Mouse (Mus musculus) limb, embryonic 15.5 days (tissue): ENCODE data around the gene Crebzf. TPM values are rescaled to one million over a fixed set of nuclear protein-coding genes. Genes with fewer than 3 reads are reported as not detected.

Experiments
- ATAC-seq: fragments of 200-750 bp; cut with Nextera tagmentation; 2 replicates; pipeline ENCODE4 v1.8.0; 2017; ENCODE audit warnings: low read depth, moderate TSS enrichment; ENCODE audit not compliant: insufficient number of reproducible peaks, low FRiP score, low TSS enrichment
- H3K27ac ChIP-seq: fragments of 300-500 bp; sonication (generic); 2 replicates; pipeline ENCODE4 v1.5.1; 2015; ENCODE audit warnings: moderate library complexity, mild to moderate bottlenecking, inconsistent platforms
- H3K27me3 ChIP-seq: fragments of 300-500 bp; sonication (generic); 2 replicates; pipeline ENCODE4 v1.6.1; 2015; ENCODE audit warnings: inconsistent platforms
- H3K36me3 ChIP-seq: fragments of 300-500 bp; sonication (generic); 2 replicates; pipeline ENCODE4 v1.6.1; 2015; ENCODE audit warnings: inconsistent platforms
- H3K4me1 ChIP-seq: fragments of 300-500 bp; sonication (generic); 2 replicates; pipeline ENCODE4 v1.6.1; 2015; ENCODE audit warnings: inconsistent platforms
- H3K4me2 ChIP-seq: fragments of 300-500 bp; sonication (generic); 2 replicates; pipeline ENCODE4 v1.6.1; 2015; ENCODE audit warnings: mild to moderate bottlenecking, inconsistent platforms
- H3K4me3 ChIP-seq: fragments of 300-500 bp; sonication (generic); 2 replicates; pipeline ENCODE4 v1.5.1; 2015; ENCODE audit warnings: mild to moderate bottlenecking, inconsistent platforms
- H3K9ac ChIP-seq: fragments of 300-500 bp; sonication (generic); 2 replicates; pipeline ENCODE4 v1.6.1; 2015; ENCODE audit warnings: inconsistent platforms
- H3K9me3 ChIP-seq: fragments of 300-500 bp; sonication (generic); 2 replicates; pipeline ENCODE4 v1.6.1; 2016; ENCODE audit warnings: inconsistent platforms
- WGBS: fragments of 180-500 bp; shearing (Covaris S2); methylation state at CpG from one replicate; pipeline ENCODE4 v1.1.7; 2015; 5-methylcytosine and 5-hydroxymethylcytosine counted together
- polyA plus RNA-seq: library from polyadenylated mRNA; unstranded; fragments of >200 nt; fragmentation: Nextera tagmentation; extraction: Ambion mirVana; gene quantifications from 2 replicates; pipeline ENCODE4 v1.2.1, GENCODE M21; 2015

Crebzf gene
- polyA plus RNA-seq, result 18.7 and 31.9 TPM in 2 replicates

DNA sequence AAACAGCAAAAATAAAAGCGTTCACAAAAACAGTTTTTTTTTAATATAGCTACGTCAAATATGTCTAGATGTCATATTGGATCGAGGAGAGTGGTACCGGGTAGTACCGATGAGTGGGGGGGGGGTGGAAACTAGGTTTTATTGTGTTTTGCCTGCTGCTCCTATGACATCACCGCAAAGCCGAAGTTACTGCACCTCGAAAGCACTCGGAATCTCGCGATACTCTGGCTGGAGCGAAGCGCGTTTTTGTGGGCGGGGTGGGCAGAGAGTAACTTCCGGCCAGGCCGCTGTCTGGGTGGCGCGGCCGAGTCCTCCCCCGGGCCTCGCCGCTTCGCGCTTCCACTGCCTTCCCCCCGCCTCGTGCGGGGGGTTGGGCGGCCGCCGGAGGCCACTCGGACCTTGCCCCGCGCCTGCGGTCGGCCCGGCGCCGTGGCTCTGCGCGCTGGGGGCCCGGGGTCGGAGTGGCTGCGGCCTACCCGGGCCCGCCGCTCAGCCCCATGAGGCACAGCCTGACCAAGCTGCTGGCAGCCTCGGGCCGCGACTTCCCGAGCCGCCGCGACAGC is at the start of gene Crebzf:
Gene Crebzf (plus strand): TSS at position 212 of the 563 bp plus-strand sequence.
- under 1% methylated on average over 54 of the region's 54 CpGs for WGBS
- Histone ChIP-seq H3K36me3 (no peaks in the 10 kb centered on the region), H3K4me3 (peak within 1 kb of the TSS; percentile 95), H3K27me3 (no peaks in the 10 kb centered on the region), H3K4me2 (peak within 1 kb of the TSS; percentile 68), H3K9ac (peak within 1 kb of the TSS; percentile 100), H3K4me1 (no peaks in the 10 kb centered on the region), H3K27ac (peak within 1 kb of the TSS; percentile 98), H3K9me3 (no peaks in the 10 kb centered on the region)
- ATAC-seq, result peak; percentile 95

DNA sequence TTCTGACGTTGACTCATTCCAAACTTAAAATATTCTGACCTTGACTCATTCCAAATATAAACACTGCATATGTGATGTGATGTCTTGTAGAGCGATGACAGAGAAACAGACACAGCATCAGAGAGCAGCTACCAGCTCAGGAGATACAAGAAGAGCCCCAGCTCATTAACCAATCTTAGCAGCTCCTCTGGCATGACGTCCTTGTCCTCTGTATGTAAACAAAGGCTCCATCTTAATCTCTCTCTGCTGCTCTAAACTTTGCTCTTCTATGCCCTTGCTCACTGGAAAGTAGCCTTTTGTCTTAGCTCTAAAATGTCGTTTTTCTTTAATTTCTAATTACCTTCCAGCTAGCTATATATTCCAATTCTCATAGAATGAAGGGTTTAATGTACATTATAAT is 47.5 kb upstream of the Crebzf start:
- Histone ChIP-seq H3K4me3 (no peak overlapping the region), H3K9ac (no peak overlapping the region), H3K4me2 (no peak overlapping the region), H3K4me1 (no peaks in the 10 kb centered on the region), H3K27ac (no peak overlapping the region), H3K36me3 (no peaks in the 10 kb centered on the region), H3K9me3 (no peaks in the 10 kb centered on the region), H3K27me3 (no peaks in the 10 kb centered on the region)
- no peak for ATAC-seq
- whole genome bisulfite sequencing, result 54% methylated on average over 4 of the region's 4 CpGs

DNA sequence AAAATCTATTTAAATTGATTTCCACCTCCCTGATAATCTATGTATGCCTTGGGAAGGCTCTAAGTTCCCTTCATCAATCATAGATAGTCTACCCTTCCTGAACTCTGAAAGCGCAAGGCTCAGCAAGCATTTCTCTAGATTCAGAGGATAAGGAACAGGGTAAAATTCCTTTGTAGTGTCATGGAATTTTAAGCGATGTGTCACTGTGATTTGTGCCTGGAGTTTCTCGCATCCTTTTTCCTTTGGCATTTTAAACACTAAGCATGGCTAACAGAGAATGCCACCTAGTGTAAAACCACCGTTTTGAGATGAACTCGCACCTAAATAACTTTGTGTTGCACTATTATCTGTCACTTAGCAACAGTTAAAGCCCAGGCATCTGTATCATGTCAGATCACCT is 46.6 kb upstream of the Crebzf start:
- Histone ChIP-seq H3K4me1 (no peaks in the 10 kb centered on the region), H3K27me3 (no peaks in the 10 kb centered on the region), H3K36me3 (no peaks in the 10 kb centered on the region), H3K4me3 (no peak overlapping the region), H3K4me2 (no peak overlapping the region), H3K9me3 (no peaks in the 10 kb centered on the region), H3K27ac (no peak overlapping the region), H3K9ac (no peak overlapping the region)
- no peak for ATAC-seq
- 58% methylated on average over 5 of the region's 5 CpGs for WGBS

DNA sequence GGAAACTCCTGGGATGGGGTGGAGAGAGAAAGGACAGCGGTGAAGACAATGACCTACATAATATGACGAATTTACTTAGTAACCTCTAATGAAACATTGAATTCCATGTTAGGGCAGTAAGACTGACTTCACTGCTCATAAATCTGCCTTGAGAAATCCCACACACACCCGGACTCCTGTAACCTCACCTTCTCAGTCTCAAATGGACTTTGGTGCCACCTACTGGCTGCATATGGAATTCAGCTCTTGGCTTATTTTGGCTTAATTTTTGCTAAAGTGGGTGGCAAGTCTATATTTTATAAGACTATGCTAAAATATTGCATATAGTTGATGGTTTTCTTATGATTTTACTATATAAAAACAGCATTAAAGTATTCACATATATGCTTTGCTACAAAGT is 32.6 kb upstream of the Crebzf start:
- 32% methylated on average over 3 of the region's 3 CpGs for WGBS
- Histone ChIP-seq H3K4me2 (no peak overlapping the region), H3K9ac (no peak overlapping the region), H3K27ac (no peak overlapping the region), H3K36me3 (0 out of 2 replicates have a peak, but pooled peaks cover 3% of the 10 kb centered on the region), H3K9me3 (no peaks in the 10 kb centered on the region), H3K4me3 (no peak overlapping the region), H3K27me3 (no peaks in the 10 kb centered on the region), H3K4me1 (no peaks in the 10 kb centered on the region)
- ATAC-seq, result no peak

DNA sequence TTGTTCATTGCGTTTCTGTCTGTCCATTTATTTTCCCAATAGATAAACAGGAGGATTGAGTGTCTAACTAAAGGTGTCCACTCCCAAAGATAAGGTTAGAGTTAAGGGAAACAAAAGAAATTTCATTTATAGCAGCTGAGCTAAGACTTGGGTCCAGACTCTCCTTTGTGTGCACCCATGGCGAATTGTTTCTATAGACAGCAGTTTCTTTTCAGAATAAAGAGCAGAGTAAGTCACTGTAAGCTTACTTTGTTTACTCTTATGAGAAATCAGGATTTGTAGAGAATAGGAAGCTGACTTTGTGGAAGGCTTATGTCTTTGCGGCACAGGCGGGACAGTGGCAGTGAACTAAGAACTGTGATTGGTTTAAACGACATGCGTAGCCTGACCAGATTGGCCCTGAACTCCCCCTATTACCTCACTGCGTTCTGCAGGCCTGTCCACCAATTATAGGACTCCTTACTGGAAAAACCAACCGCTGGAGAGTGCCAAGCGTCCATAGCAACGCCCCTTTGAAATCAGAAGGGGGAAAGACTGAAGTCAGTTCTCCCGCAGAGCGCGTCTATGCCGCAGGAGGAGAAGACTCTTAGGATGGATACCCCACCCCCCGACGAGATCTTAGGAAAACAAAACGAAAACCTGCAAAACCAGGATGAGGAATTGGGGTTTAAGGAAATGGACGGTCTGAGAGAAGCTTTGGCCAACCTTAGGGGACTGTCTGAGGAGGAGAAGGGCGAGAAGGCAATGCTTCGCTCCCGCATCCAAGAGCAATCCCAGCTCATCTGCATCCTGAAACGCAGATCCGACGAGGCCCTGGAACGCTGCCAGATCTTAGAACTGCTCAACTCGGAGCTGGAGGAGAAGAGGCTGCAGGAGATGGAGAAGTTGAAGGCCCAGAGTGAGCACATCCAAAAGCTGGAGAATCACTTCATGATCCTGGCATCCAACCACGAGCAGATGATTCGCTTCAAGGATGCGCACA is 16.2 kb upstream of the Crebzf start, which contains the start of gene Ccdc89:
Gene Ccdc89 (plus strand): TSS at position 558 of the 982 bp plus-strand sequence.
- H3K9me3 ChIP-seq, result no peaks in the 10 kb centered on the region
- peak; percentile 99 for ATAC-seq
- H3K4me2 ChIP-seq, result peak within 1 kb of the TSS; percentile 65
- no peaks in the 10 kb centered on the region for H3K36me3 ChIP-seq
- 20% methylated on average over 29 of the region's 29 CpGs for WGBS
- no peaks in the 10 kb centered on the region for H3K27me3 ChIP-seq
- H3K4me1 ChIP-seq, result peaks cover 7% of the 10 kb centered on the region; the same call in 1 of the 2 replicates
- H3K27ac ChIP-seq, result no peak within 1 kb of the TSS
- H3K4me3 ChIP-seq, result peak within 1 kb of the TSS; percentile 39
- H3K9ac ChIP-seq, result peak within 1 kb of the TSS; percentile 35

DNA sequence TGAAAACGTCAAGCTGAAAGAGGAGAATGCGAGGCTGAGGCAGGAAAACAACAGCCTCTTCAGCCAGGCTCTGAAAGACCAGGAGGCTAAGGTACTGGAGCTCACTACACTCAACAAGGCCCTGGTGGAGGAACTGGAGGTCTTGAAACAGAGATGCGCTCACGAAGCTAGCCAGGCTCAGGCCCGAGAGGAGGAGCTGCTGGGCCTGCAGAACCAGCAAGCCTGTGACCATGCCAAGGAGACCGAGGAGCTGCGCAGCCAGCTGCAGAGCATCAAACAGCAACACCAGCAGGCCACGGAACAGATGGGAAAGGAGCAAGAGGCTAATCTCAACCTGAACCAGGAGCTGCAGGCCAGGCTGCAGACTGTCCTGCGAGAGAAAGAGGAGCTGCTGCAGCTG is 15.5 kb upstream of the Crebzf start:
- no peaks in the 10 kb centered on the region for H3K27me3 ChIP-seq
- no peaks in the 10 kb centered on the region for H3K36me3 ChIP-seq
- H3K27ac ChIP-seq, result no peak overlapping the region
- H3K9ac ChIP-seq, result peak overlapping the region; percentile 35; the same call in 1 of the 2 replicates
- peak overlapping the region; percentile 65 for H3K4me2 ChIP-seq
- peak overlapping the region; percentile 39 for H3K4me3 ChIP-seq
- no peak for ATAC-seq
- peaks cover 7% of the 10 kb centered on the region; the same call in 1 of the 2 replicates for H3K4me1 ChIP-seq
- 64% methylated on average over 9 of the region's 9 CpGs for WGBS
- no peaks in the 10 kb centered on the region for H3K9me3 ChIP-seq

DNA sequence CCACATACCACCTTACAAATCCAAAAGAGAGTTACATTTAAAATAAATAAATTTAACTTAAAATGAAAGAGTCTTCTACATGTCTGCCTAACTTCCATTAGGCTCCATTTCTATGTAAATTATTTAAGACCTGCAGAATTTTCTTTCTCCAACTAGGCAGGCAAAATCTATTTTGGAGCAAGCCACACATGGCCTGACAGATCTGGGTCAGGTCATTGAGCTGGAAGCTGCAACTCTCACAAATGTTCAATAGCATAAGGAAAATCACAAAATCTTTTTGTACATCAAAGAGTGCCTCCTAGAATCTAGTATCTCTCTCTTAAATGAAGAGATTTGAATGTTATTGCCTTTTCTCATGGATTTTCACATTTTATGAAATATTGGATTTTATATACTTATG is 10.3 kb upstream of the Crebzf start:
- Histone ChIP-seq H3K4me3 (no peak overlapping the region), H3K4me2 (no peak overlapping the region), H3K27me3 (no peaks in the 10 kb centered on the region), H3K4me1 (no peaks in the 10 kb centered on the region), H3K9me3 (no peaks in the 10 kb centered on the region), H3K9ac (no peak overlapping the region), H3K36me3 (no peaks in the 10 kb centered on the region), H3K27ac (no peak overlapping the region)
- ATAC-seq, result no peak

DNA sequence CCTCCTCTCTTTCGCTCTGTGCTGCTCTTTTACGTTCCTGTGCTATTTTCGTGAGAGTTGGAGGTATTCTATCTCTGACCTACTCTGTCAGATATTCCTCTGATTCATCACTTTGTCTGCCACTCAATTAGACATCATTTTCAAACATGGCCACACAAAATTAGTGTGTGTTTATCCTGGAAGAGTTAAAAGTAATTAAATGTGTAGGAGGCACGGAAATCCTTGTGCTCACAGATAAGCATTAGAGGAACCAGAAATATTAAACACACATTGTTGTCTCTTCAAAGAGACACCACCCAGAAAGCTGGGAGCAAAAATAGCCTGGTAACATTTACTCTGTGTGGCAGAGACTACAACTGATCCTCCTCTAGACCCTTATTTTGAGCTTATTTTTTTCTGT is 2.5 kb upstream of the Crebzf start:
- no peak for ATAC-seq
- WGBS, result 88% methylated on average over 4 of the region's 4 CpGs
- no peak overlapping the region for H3K4me3 ChIP-seq
- no peak overlapping the region for H3K27ac ChIP-seq
- no peaks in the 10 kb centered on the region for H3K27me3 ChIP-seq
- no peak overlapping the region for H3K4me2 ChIP-seq
- H3K9ac ChIP-seq, result no peak overlapping the region
- no peaks in the 10 kb centered on the region for H3K4me1 ChIP-seq
- no peaks in the 10 kb centered on the region for H3K9me3 ChIP-seq
- no peaks in the 10 kb centered on the region for H3K36me3 ChIP-seq

DNA sequence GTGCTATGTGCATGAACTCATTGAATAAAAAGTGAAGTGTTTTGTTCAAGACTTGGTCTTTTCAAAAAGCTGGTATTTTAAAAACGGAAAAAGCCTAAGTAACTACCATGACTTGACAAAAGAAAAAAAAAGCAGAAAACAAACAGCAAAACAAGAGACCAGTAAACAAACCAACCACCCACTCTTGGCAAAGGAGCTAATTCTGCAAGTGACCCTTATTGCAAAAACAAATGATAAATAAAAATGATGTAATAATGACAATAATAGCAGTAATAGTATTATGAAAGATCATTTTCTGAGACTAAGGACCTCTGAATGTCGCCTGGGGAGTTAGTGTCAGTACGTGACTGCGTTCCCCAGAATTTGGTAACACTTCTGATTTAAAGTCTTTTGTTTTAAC is 459 bp upstream of the Crebzf start:
- Histone ChIP-seq H3K9me3 (no peaks in the 10 kb centered on the region), H3K4me1 (no peaks in the 10 kb centered on the region), H3K27me3 (no peaks in the 10 kb centered on the region), H3K36me3 (no peaks in the 10 kb centered on the region), H3K9ac (peak overlapping the region; percentile 100), H3K4me2 (peak overlapping the region; percentile 68), H3K27ac (peak overlapping the region; percentile 77), H3K4me3 (peak overlapping the region; percentile 95)
- ATAC-seq, result no peak
- 11% methylated on average over 4 of the region's 4 CpGs for WGBS

DNA sequence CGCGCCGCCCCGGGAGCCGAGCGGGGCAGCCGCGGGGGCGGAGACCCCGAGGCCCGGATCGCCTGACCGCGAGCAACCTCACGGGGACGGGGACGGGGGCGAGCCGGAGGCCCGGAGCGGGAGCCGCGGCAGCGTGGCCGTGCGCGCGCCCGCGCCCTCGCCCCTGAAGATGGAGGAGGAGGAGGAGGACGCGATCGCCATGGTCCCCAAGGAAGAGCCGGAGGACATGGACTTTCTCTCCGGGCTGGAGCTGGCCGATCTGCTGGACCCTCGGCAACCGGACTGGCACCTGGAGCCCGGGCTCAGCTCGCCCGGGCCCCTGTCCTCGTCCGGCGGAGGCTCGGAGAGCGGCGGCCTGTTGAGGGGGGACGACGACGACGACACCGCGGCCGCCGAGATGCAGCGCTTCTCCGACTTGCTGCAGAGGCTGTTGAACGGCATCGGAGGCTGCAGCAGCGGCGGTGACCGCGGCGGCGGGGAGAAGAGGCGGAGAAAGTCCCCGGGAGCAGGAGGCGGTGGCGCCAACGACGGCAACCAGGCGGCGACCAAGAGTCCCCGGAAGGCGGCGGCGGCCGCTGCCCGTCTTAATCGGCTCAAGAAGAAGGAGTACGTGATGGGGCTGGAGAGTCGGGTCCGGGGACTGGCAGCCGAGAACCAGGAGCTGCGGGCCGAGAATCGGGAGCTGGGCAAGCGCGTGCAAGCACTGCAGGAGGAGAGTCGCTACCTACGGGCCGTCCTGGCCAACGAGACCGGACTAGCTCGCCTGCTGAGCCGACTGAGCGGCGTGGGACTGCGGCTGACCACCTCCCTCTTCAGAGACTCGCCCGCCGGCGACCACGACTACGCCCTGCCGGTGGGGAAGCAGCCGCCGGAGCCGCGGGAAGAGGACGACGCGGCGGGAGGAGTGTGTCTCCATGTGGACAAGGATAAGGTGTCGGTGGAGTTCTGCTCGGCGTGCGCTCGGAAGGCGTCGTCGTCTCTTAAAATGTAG is 867 bp downstream of the Crebzf start:
- Histone ChIP-seq H3K4me2 (peak overlapping the region; percentile 68), H3K4me1 (no peaks in the 10 kb centered on the region), H3K27me3 (no peaks in the 10 kb centered on the region), H3K36me3 (no peaks in the 10 kb centered on the region), H3K9ac (peak overlapping the region; percentile 100), H3K4me3 (peak overlapping the region; percentile 95), H3K9me3 (no peaks in the 10 kb centered on the region), H3K27ac (peak overlapping the region; percentile 98)
- under 1% methylated on average over 123 of the region's 123 CpGs for WGBS
- ATAC-seq, result peak; percentile 69; the same call in 1 of the 2 replicates

DNA sequence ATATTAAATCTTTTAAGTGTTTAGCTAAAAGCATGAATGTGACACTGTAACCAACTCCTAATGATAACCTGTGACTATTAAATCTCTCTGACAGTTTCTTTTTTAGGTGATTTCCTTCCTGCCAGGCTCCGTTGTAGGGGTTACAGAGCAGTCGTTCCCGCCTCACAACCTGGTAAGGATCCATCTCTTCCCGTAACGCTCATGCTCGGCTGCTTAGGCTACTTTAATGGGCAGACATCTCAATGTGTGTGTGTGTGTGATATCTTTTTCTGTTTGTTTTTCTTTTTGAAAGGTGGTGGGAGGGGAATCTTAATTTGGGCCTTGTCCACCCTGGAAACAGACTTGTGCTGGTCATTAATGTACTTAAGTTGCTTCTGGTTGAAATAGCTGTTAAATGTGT is 1.7 kb downstream of the Crebzf start:
- 0% methylated on average over 6 of the region's 6 CpGs for WGBS
- no peaks in the 10 kb centered on the region for H3K4me1 ChIP-seq
- H3K4me3 ChIP-seq, result peak overlapping the region; percentile 95
- H3K36me3 ChIP-seq, result no peaks in the 10 kb centered on the region
- peak overlapping the region; percentile 68 for H3K4me2 ChIP-seq
- no peak overlapping the region for H3K27ac ChIP-seq
- no peaks in the 10 kb centered on the region for H3K27me3 ChIP-seq
- ATAC-seq, result no peak
- H3K9me3 ChIP-seq, result no peaks in the 10 kb centered on the region
- H3K9ac ChIP-seq, result peak overlapping the region; percentile 100
